Mouse (Mus musculus): ENCODE data around the gene Olfr704. TPM values are rescaled to one million over a fixed set of nuclear protein-coding genes. Genes with fewer than 3 reads are reported as not detected.

The Olfr704 gene
- not detected for polyA plus RNA-seq (2014; fragmentation: Illumina TruSeq; extraction: RNeasy Lipid Tissue Mini Kit (QIAGEN cat#74804); ENCODE audit: insufficient read depth, low read depth, low replicate concordance)

DNA sequence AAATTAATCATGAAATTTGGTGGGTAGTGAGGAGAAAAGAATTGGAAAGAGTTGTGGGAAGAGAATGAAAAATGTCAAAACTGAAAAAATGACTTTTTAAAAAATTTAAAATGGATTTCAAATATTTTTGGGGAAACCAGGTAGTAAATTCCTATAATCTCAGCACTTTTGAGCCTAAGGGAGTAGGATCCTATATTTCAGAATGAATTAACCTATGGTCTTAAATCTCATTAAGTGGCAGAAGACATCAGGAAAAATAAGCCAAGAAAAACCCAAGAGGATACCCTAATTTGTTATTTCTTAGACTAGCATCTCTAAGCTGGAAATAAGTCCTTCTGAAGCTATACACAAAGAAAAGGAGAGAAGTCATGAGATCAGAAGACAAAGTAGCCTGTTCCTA lies at the start of gene Olfr704:
Gene Olfr704, plus strand, starts transcription at position 301 of the 400 bp plus-strand sequence.

DNA sequence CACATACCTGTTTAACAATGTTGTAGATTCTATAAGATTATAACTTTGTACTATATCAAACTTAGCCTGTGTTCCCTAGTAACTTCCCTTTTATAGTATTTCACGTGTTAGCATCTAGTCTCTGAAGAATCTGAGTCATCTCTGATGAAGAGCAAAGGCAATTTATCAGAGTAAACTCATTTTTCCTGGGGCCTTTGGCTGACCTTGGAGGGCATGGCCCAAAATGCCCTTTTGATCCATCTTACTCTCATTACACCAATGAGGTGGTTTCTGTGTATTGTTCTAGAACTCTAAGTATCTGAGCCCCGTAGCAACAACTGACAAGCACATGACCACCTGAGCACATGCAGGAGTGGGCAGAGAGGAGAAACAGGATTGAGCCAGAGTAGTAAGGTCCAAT lies 49.2 kb upstream of the Olfr704 start, which contains the start of gene Olfr701:
Gene Olfr701, plus strand, starts transcription at position 301 of the 400 bp plus-strand sequence.

DNA sequence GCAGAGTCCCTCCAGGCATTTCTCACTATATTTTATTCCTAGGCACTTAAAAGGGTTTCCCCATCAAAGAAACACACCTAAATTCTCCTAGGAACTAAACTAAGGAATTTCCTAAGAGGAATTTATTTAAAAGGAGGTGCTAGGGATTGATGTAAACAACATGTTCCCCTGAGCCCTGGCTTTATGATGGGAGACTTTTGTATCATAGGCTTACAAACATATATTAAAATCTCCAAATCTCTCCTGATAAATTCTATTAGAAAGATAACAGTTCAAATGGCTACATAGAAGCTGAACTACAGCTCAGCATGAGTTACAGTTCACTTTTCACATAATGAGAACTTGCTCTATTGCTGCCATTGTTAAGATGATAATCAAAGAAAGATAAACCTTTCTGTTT lies 29.2 kb upstream of the Olfr704 start, which contains the start of gene Olfr702:
Gene Olfr702, minus strand, starts transcription at position 101 of the 400 bp plus-strand sequence.

DNA sequence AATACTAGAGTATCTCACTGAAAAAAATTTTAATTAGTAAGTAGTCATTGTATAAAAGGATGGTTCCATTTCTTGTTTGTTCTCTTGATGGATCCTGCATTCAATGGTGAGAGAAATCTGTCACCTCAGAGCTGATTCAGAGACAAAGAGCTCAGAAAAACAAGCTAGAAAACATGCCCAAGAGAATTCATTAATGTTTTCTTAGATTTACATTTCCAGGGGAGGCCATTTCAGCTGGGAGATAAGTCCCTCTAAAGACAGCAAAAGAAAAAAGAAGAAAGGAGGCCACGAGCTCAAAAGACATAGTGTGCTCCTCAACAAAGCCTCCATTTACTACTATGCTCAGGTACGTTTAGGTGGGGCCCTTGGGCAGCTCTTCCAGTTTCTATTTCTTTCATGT lies 19.9 kb upstream of the Olfr704 start, which contains the start of gene Olfr703:
Gene Olfr703, plus strand, starts transcription at position 301 of the 400 bp plus-strand sequence.

DNA sequence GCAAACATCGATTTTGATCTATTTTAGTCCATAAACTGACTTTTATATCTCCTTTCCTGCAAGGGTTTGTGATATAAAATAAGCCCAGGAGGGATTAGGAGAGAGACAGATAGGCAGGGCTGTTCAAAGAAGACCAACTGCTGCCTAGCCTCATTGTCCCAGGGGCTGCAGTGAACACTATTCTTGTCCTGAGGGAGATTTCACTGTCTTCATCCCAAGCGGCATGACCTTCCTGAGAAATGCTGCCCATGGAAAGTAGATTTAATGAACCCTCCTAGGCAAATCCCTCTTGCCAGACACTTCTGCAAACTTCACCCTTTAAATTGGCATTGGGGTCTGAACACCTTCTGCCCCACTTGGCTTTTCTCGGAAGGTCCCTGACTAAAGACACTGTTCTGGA lies 13.8 kb downstream of the Olfr704 start, which contains the start of gene Olfr705:
Gene Olfr705, minus strand, starts transcription at position 101 of the 400 bp plus-strand sequence.

DNA sequence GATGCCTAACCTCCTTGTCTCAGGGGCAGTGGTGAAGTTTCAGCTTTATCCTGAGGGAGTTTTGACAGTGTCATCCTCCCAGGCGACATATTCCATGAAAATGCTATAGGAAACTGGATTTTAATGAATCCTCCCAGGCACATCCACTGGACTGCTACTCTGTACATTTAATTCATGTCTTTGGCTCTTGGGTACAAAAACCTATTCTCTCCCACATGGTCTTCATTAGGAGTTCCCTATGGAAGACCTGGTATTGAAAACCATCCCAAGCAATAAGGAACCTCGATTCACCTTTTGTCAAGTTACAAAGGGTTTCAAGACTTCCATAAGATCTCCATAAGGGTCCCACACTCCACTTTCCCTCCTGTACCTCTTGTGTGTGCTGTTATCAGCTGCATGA lies 25.1 kb downstream of the Olfr704 start, which contains the start of gene Olfr706:
Gene Olfr706, minus strand, starts transcription at position 101 of the 400 bp plus-strand sequence.

DNA sequence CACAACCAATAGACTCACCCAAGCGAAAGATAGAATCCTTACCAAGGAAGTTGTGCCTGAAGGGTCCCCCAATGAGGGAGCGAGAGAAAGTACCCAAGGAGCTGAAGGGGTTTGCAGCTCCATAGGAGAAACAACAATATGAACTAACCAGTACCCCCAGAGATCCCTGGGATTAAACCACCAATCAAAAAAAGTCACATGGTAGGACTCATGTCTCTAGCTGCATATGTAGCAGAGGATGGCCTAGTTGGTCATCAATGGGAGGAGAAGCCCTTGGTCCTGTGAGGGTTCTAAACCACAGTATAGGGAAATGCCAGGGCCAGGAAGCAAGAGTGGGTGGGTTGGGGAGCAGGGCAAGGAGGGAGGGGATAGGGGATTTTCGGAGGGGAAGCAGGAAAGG lies 38.2 kb downstream of the Olfr704 start, which contains the start of gene Olfr707:
Gene Olfr707, minus strand, starts transcription at position 101 of the 400 bp plus-strand sequence.

DNA sequence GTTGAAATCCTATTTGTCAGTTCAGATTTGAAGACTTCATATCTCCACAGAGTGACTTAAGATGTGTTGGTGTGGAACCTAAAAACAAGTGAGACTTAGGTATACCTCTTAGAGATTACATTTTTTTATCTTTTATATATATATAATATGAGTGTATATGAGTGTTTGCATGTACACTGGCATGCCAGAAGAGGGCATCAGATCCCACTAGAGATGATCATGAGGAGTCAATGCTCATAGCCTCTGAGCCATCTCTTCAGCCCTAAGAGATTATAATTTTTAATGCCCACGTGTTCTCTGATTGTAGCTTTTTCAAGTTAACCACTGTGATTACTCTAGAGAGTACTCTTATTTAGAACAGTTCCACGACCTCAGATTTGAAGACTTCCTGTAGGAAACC lies 44.7 kb downstream of the Olfr704 start, which contains the start of gene Olfr1532-ps1:
Gene Olfr1532-ps1, plus strand, starts transcription at position 326 of the 400 bp plus-strand sequence.

Other genes with a start within 250 kb of the Olfr704 start
- not detected for gene Olfr693, start 182.6 kb upstream of the Olfr704 start, polyA plus RNA-seq (2014; fragmentation: Illumina TruSeq; extraction: RNeasy Lipid Tissue Mini Kit (QIAGEN cat#74804); ENCODE audit: insufficient read depth, low read depth, low replicate concordance)
- not detected for gene Olfr694, start 171.4 kb upstream of the Olfr704 start, polyA plus RNA-seq (2014; fragmentation: Illumina TruSeq; extraction: RNeasy Lipid Tissue Mini Kit (QIAGEN cat#74804); ENCODE audit: insufficient read depth, low read depth, low replicate concordance)
- gene Olfr695, start 146.8 kb upstream of the Olfr704 start, polyA plus RNA-seq (2014; fragmentation: Illumina TruSeq; extraction: RNeasy Lipid Tissue Mini Kit (QIAGEN cat#74804); ENCODE audit: insufficient read depth, low read depth, low replicate concordance) = not detected
- not detected for gene Olfr697, start 120.7 kb upstream of the Olfr704 start, polyA plus RNA-seq (2014; fragmentation: Illumina TruSeq; extraction: RNeasy Lipid Tissue Mini Kit (QIAGEN cat#74804); ENCODE audit: insufficient read depth, low read depth, low replicate concordance)
- gene Olfr698, start 107.8 kb upstream of the Olfr704 start, polyA plus RNA-seq (2014; fragmentation: Illumina TruSeq; extraction: RNeasy Lipid Tissue Mini Kit (QIAGEN cat#74804); ENCODE audit: insufficient read depth, low read depth, low replicate concordance) = not detected
- gene Olfr699, start 70.0 kb upstream of the Olfr704 start, polyA plus RNA-seq (2014; fragmentation: Illumina TruSeq; extraction: RNeasy Lipid Tissue Mini Kit (QIAGEN cat#74804); ENCODE audit: insufficient read depth, low read depth, low replicate concordance) = not detected
- not detected for gene Olfr700, start 54.4 kb upstream of the Olfr704 start, polyA plus RNA-seq (2014; fragmentation: Illumina TruSeq; extraction: RNeasy Lipid Tissue Mini Kit (QIAGEN cat#74804); ENCODE audit: insufficient read depth, low read depth, low replicate concordance)
- not detected for gene Olfr701, start 49.1 kb upstream of the Olfr704 start, polyA plus RNA-seq (2014; fragmentation: Illumina TruSeq; extraction: RNeasy Lipid Tissue Mini Kit (QIAGEN cat#74804); ENCODE audit: insufficient read depth, low read depth, low replicate concordance)
- not detected for gene Olfr702, start 29.3 kb upstream of the Olfr704 start, polyA plus RNA-seq (2014; fragmentation: Illumina TruSeq; extraction: RNeasy Lipid Tissue Mini Kit (QIAGEN cat#74804); ENCODE audit: insufficient read depth, low read depth, low replicate concordance)
- not detected for gene Olfr703, start 19.8 kb upstream of the Olfr704 start, polyA plus RNA-seq (2014; fragmentation: Illumina TruSeq; extraction: RNeasy Lipid Tissue Mini Kit (QIAGEN cat#74804); ENCODE audit: insufficient read depth, low read depth, low replicate concordance)
- gene Olfr705, start 13.7 kb downstream of the Olfr704 start, polyA plus RNA-seq (2014; fragmentation: Illumina TruSeq; extraction: RNeasy Lipid Tissue Mini Kit (QIAGEN cat#74804); ENCODE audit: insufficient read depth, low read depth, low replicate concordance) = not detected
- not detected for gene Olfr706, start 25.0 kb downstream of the Olfr704 start, polyA plus RNA-seq (2014; fragmentation: Illumina TruSeq; extraction: RNeasy Lipid Tissue Mini Kit (QIAGEN cat#74804); ENCODE audit: insufficient read depth, low read depth, low replicate concordance)
- not detected for gene Olfr707, start 38.1 kb downstream of the Olfr704 start, polyA plus RNA-seq (2014; fragmentation: Illumina TruSeq; extraction: RNeasy Lipid Tissue Mini Kit (QIAGEN cat#74804); ENCODE audit: insufficient read depth, low read depth, low replicate concordance)
- gene Olfr1532-ps1, start 44.8 kb downstream of the Olfr704 start, polyA plus RNA-seq (2014; fragmentation: Illumina TruSeq; extraction: RNeasy Lipid Tissue Mini Kit (QIAGEN cat#74804); ENCODE audit: insufficient read depth, low read depth, low replicate concordance) = not detected
- gene Olfr709-ps1, start 69.0 kb downstream of the Olfr704 start, polyA plus RNA-seq (2014; fragmentation: Illumina TruSeq; extraction: RNeasy Lipid Tissue Mini Kit (QIAGEN cat#74804); ENCODE audit: insufficient read depth, low read depth, low replicate concordance) = not detected
- not detected for gene Olfr710, start 85.1 kb downstream of the Olfr704 start, polyA plus RNA-seq (2014; fragmentation: Illumina TruSeq; extraction: RNeasy Lipid Tissue Mini Kit (QIAGEN cat#74804); ENCODE audit: insufficient read depth, low read depth, low replicate concordance)
- not detected for gene Olfr6, start 100.8 kb downstream of the Olfr704 start, polyA plus RNA-seq (2014; fragmentation: Illumina TruSeq; extraction: RNeasy Lipid Tissue Mini Kit (QIAGEN cat#74804); ENCODE audit: insufficient read depth, low read depth, low replicate concordance)
- gene Olfr711, start 112.3 kb downstream of the Olfr704 start, polyA plus RNA-seq (2014; fragmentation: Illumina TruSeq; extraction: RNeasy Lipid Tissue Mini Kit (QIAGEN cat#74804); ENCODE audit: insufficient read depth, low read depth, low replicate concordance) = not detected
- not detected for gene Olfr2, start 142.9 kb downstream of the Olfr704 start, polyA plus RNA-seq (2014; fragmentation: Illumina TruSeq; extraction: RNeasy Lipid Tissue Mini Kit (QIAGEN cat#74804); ENCODE audit: insufficient read depth, low read depth, low replicate concordance)
- not detected for gene Olfr713, start 168.0 kb downstream of the Olfr704 start, polyA plus RNA-seq (2014; fragmentation: Illumina TruSeq; extraction: RNeasy Lipid Tissue Mini Kit (QIAGEN cat#74804); ENCODE audit: insufficient read depth, low read depth, low replicate concordance)
- gene Olfr714, start 207.8 kb downstream of the Olfr704 start, polyA plus RNA-seq (2014; fragmentation: Illumina TruSeq; extraction: RNeasy Lipid Tissue Mini Kit (QIAGEN cat#74804); ENCODE audit: insufficient read depth, low read depth, low replicate concordance) = not detected
- not detected for gene Olfr17, start 230.0 kb downstream of the Olfr704 start, polyA plus RNA-seq (2014; fragmentation: Illumina TruSeq; extraction: RNeasy Lipid Tissue Mini Kit (QIAGEN cat#74804); ENCODE audit: insufficient read depth, low read depth, low replicate concordance)
- gene Olfr715b, start 247.2 kb downstream of the Olfr704 start, polyA plus RNA-seq (2014; fragmentation: Illumina TruSeq; extraction: RNeasy Lipid Tissue Mini Kit (QIAGEN cat#74804); ENCODE audit: insufficient read depth, low read depth, low replicate concordance) = not detected